Mouse (Mus musculus): ENCODE data around the gene Trim31. TPM values are rescaled to one million over a fixed set of nuclear protein-coding genes. Genes with fewer than 3 reads are reported as not detected.

Gene Trim31
- not detected for polyA plus RNA-seq (2012; fragmentation: generic; extraction: Trizol)

GRCm38 (mm10) chr17:36897552-36898205 lies at the start of gene Trim31:
Gene Trim31 (plus strand): TSS chr17:36898118.

GRCm38 (mm10) chr17:36866719-36867527 lies 31.0 kb upstream of the Trim31 start, which contains the start of gene Trim15:
Gene Trim15 (minus strand): TSS chr17:36867210.

GRCm38 (mm10) chr17:36869284-36869954 lies 28.5 kb upstream of the Trim31 start, which contains the start of gene Trim10:
Gene Trim10 (plus strand): TSS chr17:36869574.

GRCm38 (mm10) chr17:36890073-36890903 lies 7.6 kb upstream of the Trim31 start, which contains the start of gene Trim40:
Gene Trim40 (minus strand): TSS chr17:36890123.

GRCm38 (mm10) chr17:36942791-36943471 lies 45.0 kb downstream of the Trim31 start, which contains the start of gene Rnf39:
Gene Rnf39 (plus strand): TSS chr17:36942918.

GRCm38 (mm10) chr17:36950981-36951947 lies 53.3 kb downstream of the Trim31 start, which contains the start of gene Ppp1r11:
Gene Ppp1r11 (minus strand): TSS chr17:36951741.

GRCm38 (mm10) chr17:36957999-36958743 lies 60.3 kb downstream of the Trim31 start, which contains the start of the genes Znrd1 and Znrd1as:
Gene Znrd1 (minus strand): TSS chr17:36958559.
Gene Znrd1as (plus strand): TSS chr17:36958592.

Other genes starting within 250 kb of the Trim31 start
- gene H2-M1, start 225.9 kb upstream of the Trim31 start, polyA plus RNA-seq (2012; fragmentation: generic; extraction: Trizol): not detected
- gene H2-M10.5, start 125.2 kb upstream of the Trim31 start, polyA plus RNA-seq (2012; fragmentation: generic; extraction: Trizol): not detected
- not detected for gene H2-M10.6, start 85.9 kb upstream of the Trim31 start, polyA plus RNA-seq (2012; fragmentation: generic; extraction: Trizol)
- gene Trim26, start 61.0 kb upstream of the Trim31 start, polyA plus RNA-seq (2012; fragmentation: generic; extraction: Trizol): 10 to 100 TPM in 1 of 2 experiments, 1 to 10 TPM in 1; 8.2 to 32.7 TPM
- not detected for gene Trim15, start 30.9 kb upstream of the Trim31 start, polyA plus RNA-seq (2012; fragmentation: generic; extraction: Trizol)
- gene Trim10, start 28.5 kb upstream of the Trim31 start, polyA plus RNA-seq (2012; fragmentation: generic; extraction: Trizol): under 1 TPM in 1 of 2 experiments, not detected in 1; 0.01 TPM
- gene Trim40, start 8.0 kb upstream of the Trim31 start, polyA plus RNA-seq (2012; fragmentation: generic; extraction: Trizol): not detected
- gene Rnf39, start 44.8 kb downstream of the Trim31 start, polyA plus RNA-seq (2012; fragmentation: generic; extraction: Trizol): under 1 TPM; 0.05 to 0.08 TPM
- 100 to 1,000 TPM; 197 to 372 TPM for gene Ppp1r11, start 53.6 kb downstream of the Trim31 start, polyA plus RNA-seq (2012; fragmentation: generic; extraction: Trizol)
- 100 to 1,000 TPM in 1 of 2 experiments, 10 to 100 TPM in 1; 84.4 to 119 TPM for gene Znrd1, start 60.4 kb downstream of the Trim31 start, polyA plus RNA-seq (2012; fragmentation: generic; extraction: Trizol)
- gene Znrd1as, start 60.5 kb downstream of the Trim31 start, polyA plus RNA-seq (2012; fragmentation: generic; extraction: Trizol): 1 to 10 TPM in 1 of 2 experiments, under 1 TPM in 1; 0.77 to 7.1 TPM
- not detected for gene 2410137M14Rik, start 83.1 kb downstream of the Trim31 start, polyA plus RNA-seq (2012; fragmentation: generic; extraction: Trizol)
- under 1 TPM in 1 of 2 experiments, not detected in 1; 0.40 TPM for gene H2-M5, start 91.4 kb downstream of the Trim31 start, polyA plus RNA-seq (2012; fragmentation: generic; extraction: Trizol)
- 1 to 10 TPM; 4.6 to 6.5 TPM for gene Zfp57, start 103.0 kb downstream of the Trim31 start, polyA plus RNA-seq (2012; fragmentation: generic; extraction: Trizol)
- gene Mog, start 125.3 kb downstream of the Trim31 start, polyA plus RNA-seq (2012; fragmentation: generic; extraction: Trizol): under 1 TPM in 1 of 2 experiments, not detected in 1; 0.04 TPM
- 10 to 100 TPM in 1 of 2 experiments, 1 to 10 TPM in 1; 2.5 to 13.3 TPM for gene Gabbr1, start 147.8 kb downstream of the Trim31 start, polyA plus RNA-seq (2012; fragmentation: generic; extraction: Trizol)
- gene Olfr90, start 190.4 kb downstream of the Trim31 start, polyA plus RNA-seq (2012; fragmentation: generic; extraction: Trizol): not detected
- gene Olfr91, start 200.2 kb downstream of the Trim31 start, polyA plus RNA-seq (2012; fragmentation: generic; extraction: Trizol): not detected
- not detected for gene Olfr92, start 222.0 kb downstream of the Trim31 start, polyA plus RNA-seq (2012; fragmentation: generic; extraction: Trizol)

Measured in C3H10T1/2 (cell line).